ENCODE assay signal across 8 mouse cellular contexts in genomic region chr8:124257363-124257762, GRCm38 (mm10). TPM values are rescaled to one million over a fixed set of nuclear protein-coding genes. Genes with fewer than 3 reads are reported as not detected.
A peak's percentile ranks its signal among the peaks of the same experiment; 100 is the strongest.
DNase-seq lines count a peak whose midpoint lies in the region; ATAC-seq lines count a peak whose summit lies in the region.

No protein-coding gene starts in this region.

- peaks cover 50% of the 10 kb centered on the region for H3K4me1 ChIP-seq in lung, embryonic 15.5 days

- H3K36me3 ChIP-seq in lung, embryonic 15.5 days, result no peaks in the 10 kb centered on the region

- WGBS in lung, embryonic 15.5 days, result 38% methylated on average over 10 of the region's 10 CpGs

- intact Hi-C loops in gastrocnemius, postnatal 36 days (cut with DNase I), result no loop called here

- DNase-seq in layer of hippocampus, adult 11-12 months (ENCODE audit: low spot score), result peak; percentile 67
- DNase-seq in layer of hippocampus, adult 9-10 months (ENCODE audit: low spot score), result no peak
- peak; percentile 62 to 73 for DNase-seq in cerebellum, postnatal 25 days
- DNase-seq in gastrocnemius, postnatal 36 days, result peak; percentile 60 to 66
- peak; percentile 69 to 74 for DNase-seq in kidney, adult 8-10 months
- DNase-seq in right cerebral cortex, postnatal 14 days, result peak; percentile 47

- H3K9me3 ChIP-seq in lung, embryonic 15.5 days, result no peaks in the 10 kb centered on the region

- peak; percentile 62; the same call in 1 of the 2 replicates for ATAC-seq in lung, embryonic 15.5 days (ENCODE audit: borderline replicate concordance, extremely low read depth, low FRiP score, low TSS enrichment)
- ATAC-seq in erythroblast, adult 5-6 weeks (replicated peaks; ENCODE audit: low FRiP score, poor library complexity, severe bottlenecking), result no peak

- no peaks in the 10 kb centered on the region for H3K27me3 ChIP-seq in lung, embryonic 15.5 days

- H3K27ac ChIP-seq in lung, embryonic 15.5 days, result 0 out of 2 replicates have a peak overlapping the region, but pooled peaks have one; percentile 21

- H3K4me3 ChIP-seq in lung, embryonic 15.5 days, result no peak overlapping the region

- no peak overlapping the region for H3K9ac ChIP-seq in lung, embryonic 15.5 days

- no peak overlapping the region; the same call in 1 of the 2 replicates for H3K4me2 ChIP-seq in lung, embryonic 15.5 days

RNA-seq across cellular contexts. Expression of gene Galnt2, which starts 26.2 kb away (rescaled TPM):
- 10 to 100 TPM; 32.5 to 35.6 TPM for total RNA-seq in gastrocnemius, postnatal 36 days (2021)
- polyA plus RNA-seq in lung, embryonic 15.5 days (2015; fragmentation: Nextera tagmentation; extraction: Ambion mirVana), result 55.3 and 62.5 TPM in 2 replicates
- total RNA-seq in erythroblast, adult 5-6 weeks (2015; ENCODE audit: low replicate concordance), result 18.2 and 26.9 TPM in 2 replicates
- total RNA-seq in erythroblast, adult 5-6 weeks (2017; ENCODE audit: low replicate concordance), result 0.51 and 21.3 TPM in 2 replicates
